Mouse (Mus musculus): ENCODE data around the gene Gdf7.

Gdf7 gene

GRCm38 (mm10) chr12:8301841-8302431 is at the start of gene Gdf7:
Gene Gdf7, minus strand, starts transcription at chr12:8301954.
- no peak for DNase-seq (ENCODE audit: low spot score in 2 of 2)

- no peak for DNase-seq (ENCODE audit: low spot score in 2 of 2)
These were observed 49.5 kb upstream of the Gdf7 start for GRCm38 (mm10) chr12:8351025-8351903.

- DNase-seq (ENCODE audit: low spot score in 2 of 2) = no peak
These were observed 47.2 kb upstream of the Gdf7 start for GRCm38 (mm10) chr12:8348733-8349513.

GRCm38 (mm10) chr12:8347746-8348462 is 46.1 kb upstream of the Gdf7 start:
- DNase-seq (ENCODE audit: low spot score in 2 of 2) = no peak

- DNase-seq (ENCODE audit: low spot score in 2 of 2) = no peak
These were observed 43.8 kb upstream of the Gdf7 start for GRCm38 (mm10) chr12:8345539-8345938.

- no peak for DNase-seq (ENCODE audit: low spot score in 2 of 2)
These were observed 43.1 kb upstream of the Gdf7 start for GRCm38 (mm10) chr12:8344897-8345296.

GRCm38 (mm10) chr12:8343381-8343780 is 41.6 kb upstream of the Gdf7 start:
- DNase-seq (ENCODE audit: low spot score in 2 of 2) = no peak

GRCm38 (mm10) chr12:8341008-8341407 is 39.3 kb upstream of the Gdf7 start:
- no peak for DNase-seq (ENCODE audit: low spot score in 2 of 2)

- no peak for DNase-seq (ENCODE audit: low spot score in 2 of 2)
These were observed 38.0 kb upstream of the Gdf7 start for GRCm38 (mm10) chr12:8339591-8340319.

- DNase-seq (ENCODE audit: low spot score in 2 of 2) = no peak
These were observed 37.2 kb upstream of the Gdf7 start for GRCm38 (mm10) chr12:8338918-8339317.

GRCm38 (mm10) chr12:8338491-8338890 is 36.7 kb upstream of the Gdf7 start:
- no peak for DNase-seq (ENCODE audit: low spot score in 2 of 2)

- no peak for DNase-seq (ENCODE audit: low spot score in 2 of 2)
These were observed 35.7 kb upstream of the Gdf7 start for GRCm38 (mm10) chr12:8337286-8338060.

- DNase-seq (ENCODE audit: low spot score in 2 of 2) = no peak
These were observed 35.0 kb upstream of the Gdf7 start for GRCm38 (mm10) chr12:8336601-8337285.

GRCm38 (mm10) chr12:8335503-8335902 is 33.7 kb upstream of the Gdf7 start:
- no peak for DNase-seq (ENCODE audit: low spot score in 2 of 2)

- DNase-seq (ENCODE audit: low spot score in 2 of 2) = no peak
These were observed 32.5 kb upstream of the Gdf7 start for GRCm38 (mm10) chr12:8334261-8334660.

- DNase-seq (ENCODE audit: low spot score in 2 of 2) = no peak
These were observed 31.9 kb upstream of the Gdf7 start for GRCm38 (mm10) chr12:8333617-8334016.

GRCm38 (mm10) chr12:8332174-8332542 is 30.4 kb upstream of the Gdf7 start:
- no peak for DNase-seq (ENCODE audit: low spot score in 2 of 2)

- peak; percentile 65 to 67 for DNase-seq (ENCODE audit: low spot score in 2 of 2)
These were observed 29.9 kb upstream of the Gdf7 start for GRCm38 (mm10) chr12:8331489-8332173.

- DNase-seq (ENCODE audit: low spot score in 2 of 2) = no peak
These were observed 27.5 kb upstream of the Gdf7 start for GRCm38 (mm10) chr12:8329236-8329635.
